Mouse (Mus musculus): ENCODE data around the gene Rtp4. TPM values are rescaled to one million over a fixed set of nuclear protein-coding genes. Genes with fewer than 3 reads are reported as not detected.

Rtp4 gene
- polyA plus RNA-seq, 1 experiment from 2014 or later = 1.4 TPM

- peaks cover 45% of the 10 kb centered on the region for H3K4me1 ChIP-seq
Observed at GRCm38 (mm10) chr16:23517754-23518566, 2.1 kb upstream of the Rtp4 start.

DNA sequence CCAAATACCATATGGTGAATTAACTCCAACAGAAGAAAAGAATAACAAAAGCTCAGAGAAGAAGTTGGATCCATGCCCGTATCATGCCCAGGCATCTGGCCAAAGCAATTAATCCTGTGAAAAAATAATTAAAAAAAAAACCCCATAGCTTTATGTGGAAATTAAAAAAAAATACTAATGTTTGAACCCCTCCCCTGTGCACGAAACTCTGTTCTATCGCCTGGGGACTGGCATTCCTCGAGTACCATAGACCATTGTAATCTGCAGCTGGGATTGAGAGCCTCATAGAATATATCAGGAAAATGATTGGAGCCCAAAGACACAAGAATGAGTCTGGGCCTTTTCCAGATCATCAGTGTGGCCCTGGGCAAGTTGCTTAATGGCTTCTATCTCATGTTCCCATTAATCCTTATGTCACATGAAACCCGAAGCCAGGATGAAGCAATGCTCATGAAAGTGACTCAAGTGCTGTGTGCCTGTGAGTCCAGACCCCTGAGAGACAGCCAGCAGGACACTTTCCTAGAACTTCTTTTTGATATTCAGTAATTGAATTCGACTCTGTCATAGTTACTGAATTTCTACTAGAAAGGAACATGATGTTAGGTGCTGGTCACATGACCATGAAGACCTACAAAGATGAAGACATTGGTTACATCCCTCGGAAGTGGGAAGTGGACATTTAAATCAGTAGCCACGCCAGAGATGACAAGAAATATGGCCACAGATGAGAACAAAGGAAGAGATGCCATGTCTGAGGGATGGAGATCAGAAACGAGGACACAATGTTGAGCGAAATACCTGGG is 1.3 kb upstream of the Rtp4 start:
- Histone ChIP-seq H3K36me3 (no peaks in the 10 kb centered on the region), H3K9me3 (no peaks in the 10 kb centered on the region), H3K27me3 (ENCODE audit: insufficient read depth, poor library complexity, severe bottlenecking) (peaks cover 44% of the 10 kb centered on the region), H3K4me1 (peaks cover 50% of the 10 kb centered on the region), H3K27ac (no peak overlapping the region), H3K4me3 (peak overlapping the region; percentile 15; the same call in 1 of the 2 replicates)
- DNase-seq (ENCODE audit: low spot score) = no peak
- 75% methylated on average over 10 of the region's 10 CpGs for WGBS

More at GRCm38 (mm10) chr16:23517754-23518566, 2.1 kb upstream of the Rtp4 start:
- H3K36me3 ChIP-seq = no peaks in the 10 kb centered on the region
- H3K27me3 ChIP-seq (ENCODE audit: insufficient read depth, poor library complexity, severe bottlenecking) = peaks cover 47% of the 10 kb centered on the region
- peak overlapping the region; percentile 31; the same call in 1 of the 2 replicates for H3K27ac ChIP-seq
- H3K9me3 ChIP-seq = no peaks in the 10 kb centered on the region
- H3K4me3 ChIP-seq = no peak overlapping the region; the same call in 1 of the 2 replicates
- no peak for DNase-seq (ENCODE audit: low spot score)
- 51% methylated on average over 20 of the region's 20 CpGs for WGBS

- Histone ChIP-seq H3K4me3 (peak overlapping the region; percentile 54), H3K4me1 (peaks cover 50% of the 10 kb centered on the region), H3K9me3 (no peaks in the 10 kb centered on the region), H3K36me3 (no peaks in the 10 kb centered on the region), H3K27ac (peak overlapping the region; percentile 80), H3K27me3 (ENCODE audit: insufficient read depth, poor library complexity, severe bottlenecking) (peaks cover 36% of the 10 kb centered on the region)
- no peak for DNase-seq (ENCODE audit: low spot score)
- WGBS = 10% methylated on average over 1 of the region's 1 CpGs
Observed at GRCm38 (mm10) chr16:23519771-23520170, 320 bp upstream of the Rtp4 start.

DNA sequence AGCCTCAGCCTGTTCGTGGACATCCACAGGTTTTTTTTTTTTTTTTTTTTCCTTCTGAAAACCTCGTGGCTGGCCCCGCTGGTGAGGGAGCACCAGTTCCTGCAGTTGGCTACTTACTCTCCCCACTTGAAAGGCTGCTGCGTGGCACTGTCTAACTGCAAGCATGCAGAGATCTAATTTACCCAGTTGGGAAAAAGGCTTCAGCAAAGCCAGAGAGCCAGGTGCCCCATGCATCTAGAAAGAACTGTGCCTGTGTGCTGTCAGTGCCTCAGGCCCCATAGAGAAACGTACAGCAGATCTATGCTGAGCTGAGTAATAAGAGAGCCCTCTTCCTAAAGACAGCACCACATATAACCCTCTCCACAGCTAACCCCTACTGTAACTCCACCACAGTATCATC is 1.0 kb downstream of the Rtp4 start:
- no peaks in the 10 kb centered on the region for H3K36me3 ChIP-seq
- DNase-seq (ENCODE audit: low spot score) = no peak
- peak overlapping the region; percentile 80 for H3K27ac ChIP-seq
- no peaks in the 10 kb centered on the region for H3K9me3 ChIP-seq
- peaks cover 36% of the 10 kb centered on the region for H3K27me3 ChIP-seq (ENCODE audit: insufficient read depth, poor library complexity, severe bottlenecking)
- peak overlapping the region; percentile 54; the same call in 1 of the 2 replicates for H3K4me3 ChIP-seq
- H3K4me1 ChIP-seq = peaks cover 45% of the 10 kb centered on the region
- WGBS = 10% methylated on average over 5 of the region's 5 CpGs

DNA sequence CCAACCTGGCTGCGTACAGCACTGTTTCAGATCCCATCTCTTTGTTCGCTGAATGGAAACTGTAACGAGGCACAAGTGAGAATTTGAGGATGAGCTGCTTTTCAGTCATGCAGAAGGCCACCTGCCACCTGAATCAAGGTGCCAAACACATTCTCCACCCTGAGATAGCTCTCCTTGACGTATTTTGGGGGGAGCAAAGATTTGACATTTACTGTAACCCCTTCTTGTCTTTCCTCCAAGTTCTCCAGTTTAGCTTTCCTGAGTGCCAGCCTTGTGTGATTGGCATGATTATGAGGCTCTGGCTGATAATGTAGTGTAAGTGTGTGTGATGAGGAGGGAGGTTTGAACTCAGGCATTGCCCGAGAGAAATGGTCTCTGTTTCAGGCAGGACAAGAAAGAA is 2.0 kb downstream of the Rtp4 start:
- no peak overlapping the region for H3K27ac ChIP-seq
- peaks cover 26% of the 10 kb centered on the region for H3K27me3 ChIP-seq (ENCODE audit: insufficient read depth, poor library complexity, severe bottlenecking)
- no peak overlapping the region for H3K4me3 ChIP-seq
- peaks cover 45% of the 10 kb centered on the region for H3K4me1 ChIP-seq
- no peak for DNase-seq (ENCODE audit: low spot score)
- no peaks in the 10 kb centered on the region for H3K36me3 ChIP-seq
- H3K9me3 ChIP-seq = no peaks in the 10 kb centered on the region
- WGBS = 80% methylated on average over 5 of the region's 5 CpGs

DNA sequence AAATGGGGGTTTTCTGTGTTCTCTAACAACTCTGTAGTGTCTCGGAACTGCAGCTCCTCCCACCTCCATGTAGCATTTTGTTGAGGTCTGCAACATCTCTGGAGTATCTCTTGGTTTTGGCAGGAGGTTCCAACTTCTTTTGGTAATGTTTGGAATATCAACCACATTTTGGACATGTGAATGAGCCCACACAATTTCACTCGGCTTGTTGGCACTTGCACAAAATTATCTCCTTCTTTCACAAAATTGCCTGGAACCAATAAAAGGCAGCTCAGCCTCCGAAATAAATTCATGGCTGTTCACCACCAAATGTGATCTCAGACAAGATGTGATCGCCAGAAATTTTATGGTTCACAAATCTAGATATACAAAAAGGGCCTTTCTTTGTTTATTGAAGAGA is 9.1 kb downstream of the Rtp4 start:
- Histone ChIP-seq H3K36me3 (no peaks in the 10 kb centered on the region), H3K9me3 (no peaks in the 10 kb centered on the region), H3K27ac (no peak overlapping the region), H3K27me3 (ENCODE audit: insufficient read depth, poor library complexity, severe bottlenecking) (no peaks in the 10 kb centered on the region), H3K4me1 (no peaks in the 10 kb centered on the region), H3K4me3 (no peak overlapping the region)
- no peak for DNase-seq (ENCODE audit: low spot score)
- WGBS = 79% methylated on average over 4 of the region's 4 CpGs

DNA sequence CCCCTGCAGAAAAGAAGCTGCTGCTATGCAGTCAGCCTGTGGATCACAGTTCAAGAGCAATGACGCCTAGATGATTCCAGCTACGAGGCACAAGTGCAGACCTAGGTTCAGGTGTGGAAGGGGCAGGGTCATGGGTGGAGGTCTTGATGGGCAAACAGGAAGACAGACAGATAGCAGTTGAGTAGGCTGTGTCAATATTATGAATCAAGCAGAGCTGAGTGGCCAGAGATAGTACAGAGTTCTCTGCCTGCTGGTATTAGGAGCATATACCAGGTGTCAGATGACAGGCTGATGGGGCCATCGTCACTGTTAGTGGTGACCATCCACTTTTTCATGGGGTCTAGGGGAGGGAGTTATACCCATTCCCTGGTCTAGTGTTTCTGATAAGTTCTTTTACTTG is 13.6 kb downstream of the Rtp4 start:
- H3K27ac ChIP-seq = no peak overlapping the region
- WGBS = 70% methylated on average over 3 of the region's 3 CpGs
- no peaks in the 10 kb centered on the region for H3K36me3 ChIP-seq
- H3K4me1 ChIP-seq = no peaks in the 10 kb centered on the region
- H3K4me3 ChIP-seq = no peak overlapping the region
- no peak for DNase-seq (ENCODE audit: low spot score)
- H3K27me3 ChIP-seq (ENCODE audit: insufficient read depth, poor library complexity, severe bottlenecking) = no peaks in the 10 kb centered on the region
- H3K9me3 ChIP-seq = no peaks in the 10 kb centered on the region

DNA sequence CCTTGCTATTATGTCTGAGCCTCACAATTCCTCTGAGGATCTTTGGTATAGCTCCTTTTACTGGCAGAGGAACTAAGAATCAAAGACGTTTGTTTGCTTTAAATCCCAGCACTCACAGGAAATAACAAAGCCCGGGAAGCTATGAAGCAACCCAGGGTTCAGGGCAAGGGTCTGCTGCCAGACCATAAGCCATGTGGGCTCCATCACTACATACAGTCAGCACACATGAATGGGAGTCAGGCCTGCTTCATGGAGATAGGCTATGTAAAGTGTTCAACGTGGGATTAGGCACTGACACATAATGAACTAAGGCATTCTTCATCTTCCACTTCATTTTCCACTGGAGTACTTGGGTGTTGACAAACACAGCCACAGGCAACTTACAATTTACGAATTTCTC is 21.0 kb downstream of the Rtp4 start:
- H3K27me3 ChIP-seq (ENCODE audit: insufficient read depth, poor library complexity, severe bottlenecking) = peaks cover 4% of the 10 kb centered on the region; the same call in 1 of the 2 replicates
- no peaks in the 10 kb centered on the region for H3K4me1 ChIP-seq
- H3K36me3 ChIP-seq = no peaks in the 10 kb centered on the region
- H3K9me3 ChIP-seq = no peaks in the 10 kb centered on the region
- WGBS = 58% methylated on average over 4 of the region's 4 CpGs
- no peak for DNase-seq (ENCODE audit: low spot score)
- no peak overlapping the region for H3K4me3 ChIP-seq
- H3K27ac ChIP-seq = no peak overlapping the region

DNA sequence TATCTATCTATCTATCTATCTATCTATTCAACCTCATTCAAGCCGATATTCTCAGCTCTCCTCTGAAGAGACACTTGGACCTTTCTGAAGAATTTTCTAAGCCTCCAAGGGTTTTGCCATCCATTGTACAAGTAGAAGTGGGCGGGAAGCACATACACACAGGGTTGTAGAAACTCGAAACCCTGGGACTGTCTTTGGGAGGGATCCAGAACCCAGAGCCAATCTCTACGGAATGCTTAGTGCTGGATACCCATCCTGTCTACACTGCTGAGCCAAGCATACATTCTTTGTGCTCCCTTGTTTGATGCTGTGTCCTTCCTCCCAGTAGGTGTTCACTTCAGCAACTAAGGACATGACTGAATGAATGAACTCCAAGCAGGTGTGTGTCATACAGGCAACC is 22.8 kb downstream of the Rtp4 start:
- Histone ChIP-seq H3K9me3 (no peaks in the 10 kb centered on the region), H3K27me3 (ENCODE audit: insufficient read depth, poor library complexity, severe bottlenecking) (peaks cover 8% of the 10 kb centered on the region; the same call in 1 of the 2 replicates), H3K27ac (no peak overlapping the region), H3K36me3 (no peaks in the 10 kb centered on the region), H3K4me3 (no peak overlapping the region), H3K4me1 (no peaks in the 10 kb centered on the region)
- DNase-seq (ENCODE audit: low spot score) = no peak
- 74% methylated on average over 4 of the region's 4 CpGs for WGBS

DNA sequence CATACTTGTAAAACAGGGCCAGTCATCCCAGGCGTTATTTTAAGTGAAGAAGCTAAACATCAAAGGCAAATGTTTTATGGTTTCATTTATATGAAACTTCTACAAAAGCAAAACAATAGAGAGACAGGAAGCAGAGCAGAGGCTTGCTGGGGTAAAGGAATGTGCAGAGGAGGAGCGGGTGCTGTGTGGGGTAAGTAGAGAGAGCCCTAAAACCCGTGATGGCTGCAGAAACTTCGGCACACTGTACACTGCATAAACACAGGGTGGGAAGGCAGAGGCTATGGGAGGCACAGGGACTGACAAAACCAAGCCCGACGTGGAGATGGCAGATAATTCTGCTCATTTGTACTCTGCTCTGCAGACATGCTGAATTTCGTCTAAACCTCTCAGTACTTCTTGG is 24.3 kb downstream of the Rtp4 start:
- no peaks in the 10 kb centered on the region for H3K36me3 ChIP-seq
- H3K4me1 ChIP-seq = no peaks in the 10 kb centered on the region
- no peak for DNase-seq (ENCODE audit: low spot score)
- WGBS = 68% methylated on average over 7 of the region's 7 CpGs
- H3K27me3 ChIP-seq (ENCODE audit: insufficient read depth, poor library complexity, severe bottlenecking) = peaks cover 8% of the 10 kb centered on the region; the same call in 1 of the 2 replicates
- no peak overlapping the region for H3K4me3 ChIP-seq
- H3K9me3 ChIP-seq = no peaks in the 10 kb centered on the region
- no peak overlapping the region for H3K27ac ChIP-seq

DNA sequence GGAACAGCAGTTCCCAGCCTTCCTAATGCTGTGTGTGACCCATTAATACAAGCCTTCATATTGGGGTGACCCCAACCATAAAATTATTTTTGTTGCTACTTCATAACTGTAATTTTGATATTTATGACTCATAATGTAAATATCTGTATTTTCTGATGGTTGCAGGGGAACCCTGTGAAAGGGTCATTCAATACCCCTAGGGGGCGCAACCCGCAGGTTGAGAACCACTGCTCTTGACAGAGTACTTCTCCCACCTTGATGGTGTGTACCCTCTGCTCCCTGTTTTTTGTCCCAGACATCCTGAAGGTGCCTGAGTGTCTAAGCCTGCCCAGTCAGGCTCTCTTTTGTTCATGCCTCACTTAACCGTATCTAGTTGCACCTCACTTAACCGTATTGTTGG is 27.7 kb downstream of the Rtp4 start:
- no peak for DNase-seq (ENCODE audit: low spot score)
- H3K27me3 ChIP-seq (ENCODE audit: insufficient read depth, poor library complexity, severe bottlenecking) = peaks cover 9% of the 10 kb centered on the region; the same call in 1 of the 2 replicates
- H3K4me3 ChIP-seq = no peak overlapping the region
- H3K36me3 ChIP-seq = no peaks in the 10 kb centered on the region
- WGBS = 85% methylated on average over 4 of the region's 4 CpGs
- no peak overlapping the region for H3K27ac ChIP-seq
- no peaks in the 10 kb centered on the region for H3K4me1 ChIP-seq
- H3K9me3 ChIP-seq = no peaks in the 10 kb centered on the region

- no peak for DNase-seq (ENCODE audit: low spot score)
- Histone ChIP-seq H3K27me3 (ENCODE audit: insufficient read depth, poor library complexity, severe bottlenecking) (peaks cover 11% of the 10 kb centered on the region; the same call in 1 of the 2 replicates), H3K36me3 (no peaks in the 10 kb centered on the region), H3K4me1 (no peaks in the 10 kb centered on the region), H3K27ac (no peak overlapping the region), H3K9me3 (no peaks in the 10 kb centered on the region), H3K4me3 (no peak overlapping the region)
- 44% methylated on average over 8 of the region's 8 CpGs for WGBS
Observed at GRCm38 (mm10) chr16:23550346-23550980, 30.4 kb downstream of the Rtp4 start.

Measured in heart, embryonic 10.5 days (tissue).